Mouse (Mus musculus) kidney, embryonic 15.5 days (tissue): Measurements from ENCODE around the gene Smndc1. TPM values are rescaled to one million over a fixed set of nuclear protein-coding genes. Genes with fewer than 3 reads are reported as not detected.

Source experiments
- ATAC-seq: fragments of 200-750 bp; cut with Nextera tagmentation; replicated peaks from 2 replicates; pipeline ENCODE4 v1.8.0; 2017; ENCODE audit warnings: moderate TSS enrichment; ENCODE audit not compliant: low FRiP score
- H3K27ac ChIP-seq: fragments of 300-500 bp; sonication (generic); 2 replicates; pipeline ENCODE4 v1.5.1; 2015; ENCODE audit warnings: mild to moderate bottlenecking, inconsistent platforms
- H3K27me3 ChIP-seq: fragments of 300-500 bp; sonication (generic); 2 replicates; pipeline ENCODE4 v1.6.1; 2015; ENCODE audit warnings: inconsistent platforms
- H3K36me3 ChIP-seq: fragments of 300-500 bp; sonication (generic); 2 replicates; pipeline ENCODE4 v1.6.1; 2015; ENCODE audit warnings: inconsistent platforms
- H3K4me1 ChIP-seq: fragments of 300-500 bp; sonication (generic); 2 replicates; pipeline ENCODE4 v1.6.1; 2015; ENCODE audit warnings: inconsistent platforms
- H3K4me2 ChIP-seq: fragments of 300-500 bp; sonication (generic); 2 replicates; pipeline ENCODE4 v1.6.1; 2015; ENCODE audit warnings: moderate library complexity, mild to moderate bottlenecking, inconsistent platforms
- H3K4me3 ChIP-seq: fragments of 300-500 bp; sonication (generic); replicated peaks from 2 replicates; pipeline ENCODE4 v1.5.1; 2015; ENCODE audit warnings: mild to moderate bottlenecking, inconsistent platforms
- H3K9ac ChIP-seq: fragments of 300-500 bp; sonication (generic); 2 replicates; pipeline ENCODE4 v1.6.1; 2015; ENCODE audit warnings: mild to moderate bottlenecking, inconsistent platforms
- H3K9me3 ChIP-seq: fragments of 300-500 bp; sonication (generic); replicated peaks from 2 replicates; pipeline ENCODE4 v1.6.1; 2016; ENCODE audit warnings: inconsistent platforms
- WGBS: fragments of 180-500 bp; shearing (Covaris S2); methylation state at CpG from one replicate; pipeline ENCODE4 v1.1.7; 2015; ENCODE audit warnings: mixed read lengths; 5-methylcytosine and 5-hydroxymethylcytosine counted together
- polyA plus RNA-seq: library from polyadenylated mRNA; unstranded; fragments of >200 nt; fragmentation: Nextera tagmentation; extraction: Ambion mirVana; gene quantifications from 2 replicates; pipeline ENCODE4 v1.2.1, GENCODE M21; 2015

Smndc1 gene
- polyA plus RNA-seq, 1 experiment from 2014 or later = 40.6 TPM

GRCm38 (mm10) chr19:53373570-53373969, 16.8 kb downstream of the Smndc1 start:
- no peaks in the 10 kb centered on the region for H3K27me3 ChIP-seq
- H3K27ac ChIP-seq = no peak overlapping the region
- H3K36me3 ChIP-seq = peaks cover 58% of the 10 kb centered on the region
- no peaks in the 10 kb centered on the region for H3K9me3 ChIP-seq
- no peak overlapping the region for H3K4me3 ChIP-seq
- peaks cover 19% of the 10 kb centered on the region for H3K4me1 ChIP-seq
- H3K9ac ChIP-seq = no peak overlapping the region
- 92% methylated on average over 2 of the region's 2 CpGs for WGBS
- ATAC-seq = no peak
- no peak overlapping the region for H3K4me2 ChIP-seq

GRCm38 (mm10) chr19:53371666-53372065, 18.7 kb downstream of the Smndc1 start, which contains the start of gene Gm10197:
Gene Gm10197, minus strand, starts transcription at chr19:53371766.
- no peak for ATAC-seq
- no peaks in the 10 kb centered on the region for H3K27me3 ChIP-seq

GRCm38 (mm10) chr19:53370233-53370632, 20.1 kb downstream of the Smndc1 start:
- ATAC-seq = no peak
- H3K4me2 ChIP-seq = no peak overlapping the region
- no peak overlapping the region for H3K4me3 ChIP-seq
- H3K9me3 ChIP-seq = no peaks in the 10 kb centered on the region
- WGBS = 86% methylated on average over 15 of the region's 15 CpGs
- H3K27me3 ChIP-seq = no peaks in the 10 kb centered on the region
- H3K36me3 ChIP-seq = peaks cover 35% of the 10 kb centered on the region
- H3K9ac ChIP-seq = no peak overlapping the region
- H3K4me1 ChIP-seq = peaks cover 28% of the 10 kb centered on the region
- H3K27ac ChIP-seq = no peak overlapping the region

More at GRCm38 (mm10) chr19:53371666-53372065, 18.7 kb downstream of the Smndc1 start, which contains the start of gene Gm10197:
- H3K9ac ChIP-seq = no peak within 1 kb of the TSS
- no peak within 1 kb of the TSS for H3K4me2 ChIP-seq
- no peak within 1 kb of the TSS for H3K4me3 ChIP-seq
- H3K27ac ChIP-seq = no peak within 1 kb of the TSS; the same call in 1 of the 2 replicates
- H3K36me3 ChIP-seq = peaks cover 42% of the 10 kb centered on the region
- WGBS = 88% methylated on average over 13 of the region's 13 CpGs
- H3K4me1 ChIP-seq = peaks cover 19% of the 10 kb centered on the region
- H3K9me3 ChIP-seq = no peaks in the 10 kb centered on the region

- WGBS = 29% methylated on average over 14 of the region's 14 CpGs
- Histone ChIP-seq H3K9ac (no peak overlapping the region), H3K9me3 (no peaks in the 10 kb centered on the region), H3K4me2 (no peak overlapping the region; the same call in 1 of the 2 replicates), H3K27me3 (no peaks in the 10 kb centered on the region), H3K27ac (no peak overlapping the region), H3K36me3 (peaks cover 30% of the 10 kb centered on the region), H3K4me1 (peaks cover 35% of the 10 kb centered on the region), H3K4me3 (no peak overlapping the region)
- no peak; the same call in 1 of the 2 replicates for ATAC-seq
These were observed 20.8 kb downstream of the Smndc1 start for GRCm38 (mm10) chr19:53369469-53370043.

- 80% methylated on average over 7 of the region's 7 CpGs for WGBS
- H3K27me3 ChIP-seq = no peaks in the 10 kb centered on the region
- no peak overlapping the region for H3K27ac ChIP-seq
- no peaks in the 10 kb centered on the region for H3K9me3 ChIP-seq
- H3K4me2 ChIP-seq = no peak overlapping the region
- peaks cover 19% of the 10 kb centered on the region for H3K36me3 ChIP-seq
- peaks cover 32% of the 10 kb centered on the region for H3K4me1 ChIP-seq
- ATAC-seq = no peak
- no peak overlapping the region for H3K4me3 ChIP-seq
- H3K9ac ChIP-seq = no peak overlapping the region
These were observed 23.5 kb downstream of the Smndc1 start for GRCm38 (mm10) chr19:53366881-53367280.

- no peak for ATAC-seq
- WGBS = 78% methylated on average over 11 of the region's 11 CpGs
- H3K36me3 ChIP-seq = peaks cover 13% of the 10 kb centered on the region; the same call in 1 of the 2 replicates
These were observed 24.2 kb downstream of the Smndc1 start for GRCm38 (mm10) chr19:53366057-53366775.

GRCm38 (mm10) chr19:53364963-53365362, 25.4 kb downstream of the Smndc1 start:
- no peak overlapping the region for H3K9ac ChIP-seq
- 0 out of 2 replicates have a peak overlapping the region, but pooled peaks have one; percentile 14 for H3K4me3 ChIP-seq
- 0 out of 2 replicates have a peak, but pooled peaks cover 7% of the 10 kb centered on the region for H3K36me3 ChIP-seq
- H3K9me3 ChIP-seq = no peaks in the 10 kb centered on the region
- WGBS = 28% methylated on average over 9 of the region's 9 CpGs
- H3K4me1 ChIP-seq = peaks cover 42% of the 10 kb centered on the region
- peak; percentile 77; the same call in 1 of the 2 replicates for ATAC-seq
- H3K4me2 ChIP-seq = peak overlapping the region; percentile 44
- H3K27me3 ChIP-seq = no peaks in the 10 kb centered on the region
- H3K27ac ChIP-seq = peak overlapping the region; percentile 74

More at GRCm38 (mm10) chr19:53366057-53366775, 24.2 kb downstream of the Smndc1 start:
- H3K4me1 ChIP-seq = peaks cover 30% of the 10 kb centered on the region
- no peak overlapping the region for H3K9ac ChIP-seq
- H3K9me3 ChIP-seq = no peaks in the 10 kb centered on the region
- H3K4me3 ChIP-seq = no peak overlapping the region
- no peaks in the 10 kb centered on the region for H3K27me3 ChIP-seq
- no peak overlapping the region for H3K4me2 ChIP-seq
- H3K27ac ChIP-seq = no peak overlapping the region

GRCm38 (mm10) chr19:53364551-53364950, 25.8 kb downstream of the Smndc1 start:
- Histone ChIP-seq H3K9me3 (no peaks in the 10 kb centered on the region), H3K27ac (0 out of 2 replicates have a peak overlapping the region, but pooled peaks have one; percentile 18), H3K36me3 (0 out of 2 replicates have a peak, but pooled peaks cover 7% of the 10 kb centered on the region), H3K4me2 (peak overlapping the region; percentile 44; the same call in 1 of the 2 replicates), H3K27me3 (no peaks in the 10 kb centered on the region), H3K4me3 (no peak overlapping the region), H3K9ac (no peak overlapping the region), H3K4me1 (peaks cover 39% of the 10 kb centered on the region)
- 64% methylated on average over 2 of the region's 2 CpGs for WGBS
- no peak for ATAC-seq

GRCm38 (mm10) chr19:53362967-53363366, 27.4 kb downstream of the Smndc1 start:
- no peak for ATAC-seq
- Histone ChIP-seq H3K4me1 (peaks cover 35% of the 10 kb centered on the region), H3K4me2 (no peak overlapping the region), H3K27ac (no peak overlapping the region), H3K9me3 (no peaks in the 10 kb centered on the region), H3K4me3 (no peak overlapping the region), H3K27me3 (no peaks in the 10 kb centered on the region), H3K36me3 (0 out of 2 replicates have a peak, but pooled peaks cover 7% of the 10 kb centered on the region), H3K9ac (no peak overlapping the region)
- WGBS = 42% methylated on average over 2 of the region's 2 CpGs

GRCm38 (mm10) chr19:53360265-53360958, 30.0 kb downstream of the Smndc1 start:
- H3K27ac ChIP-seq = no peak overlapping the region
- H3K9ac ChIP-seq = no peak overlapping the region
- H3K4me2 ChIP-seq = no peak overlapping the region
- no peak for ATAC-seq
- peaks cover 27% of the 10 kb centered on the region for H3K4me1 ChIP-seq
- 62% methylated on average over 8 of the region's 8 CpGs for WGBS
- H3K27me3 ChIP-seq = no peaks in the 10 kb centered on the region
- H3K36me3 ChIP-seq = 0 out of 2 replicates have a peak, but pooled peaks cover 10% of the 10 kb centered on the region
- no peaks in the 10 kb centered on the region for H3K9me3 ChIP-seq
- no peak overlapping the region for H3K4me3 ChIP-seq

GRCm38 (mm10) chr19:53359160-53360033, 31.0 kb downstream of the Smndc1 start:
- Histone ChIP-seq H3K4me3 (no peak overlapping the region), H3K27ac (no peak overlapping the region; the same call in 1 of the 2 replicates)
- no peak for ATAC-seq

More at GRCm38 (mm10) chr19:53359160-53360033, 31.0 kb downstream of the Smndc1 start:
- Histone ChIP-seq H3K4me2 (no peak overlapping the region), H3K9me3 (no peaks in the 10 kb centered on the region), H3K36me3 (0 out of 2 replicates have a peak, but pooled peaks cover 10% of the 10 kb centered on the region), H3K27me3 (no peaks in the 10 kb centered on the region), H3K4me1 (peaks cover 18% of the 10 kb centered on the region), H3K9ac (no peak overlapping the region)
- 62% methylated on average over 22 of the region's 22 CpGs for WGBS
